Mouse (Mus musculus): ENCODE results near the gene Lypd6b. TPM values are rescaled to one million over a fixed set of nuclear protein-coding genes. Genes with fewer than 3 reads are reported as not detected.

Gene Lypd6b
- total and polyA plus RNA-seq, 2 experiments, result not detected

DNA sequence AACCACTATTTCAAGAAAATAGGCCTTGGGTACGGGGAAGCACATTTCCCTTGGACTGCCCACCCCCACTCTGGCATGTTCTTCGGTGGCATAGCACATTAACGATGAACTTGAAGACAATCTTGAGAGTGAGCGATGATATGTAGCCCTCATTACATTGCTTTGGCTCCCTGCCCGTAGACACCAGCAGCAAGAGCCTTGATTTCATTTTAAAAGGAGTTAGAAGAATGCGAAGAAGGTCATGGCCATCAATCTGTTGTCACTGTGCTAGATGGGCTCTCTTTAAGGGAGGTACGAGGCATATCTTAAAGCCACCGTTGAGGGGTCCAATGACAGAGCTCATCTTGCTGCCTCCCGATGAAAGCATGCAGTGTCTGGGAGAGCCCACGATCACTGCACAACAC, 68.7 kb downstream of the Lypd6b start:
- Histone ChIP-seq H3K27ac (replicated peaks; ENCODE audit: insufficient read depth, low read depth, low read length) (no peak overlapping the region), H3K4me1 (ENCODE audit: control insufficient read depth, insufficient read depth, low read length) (no peaks in the 10 kb centered on the region), H3K79me2 (ENCODE audit: control insufficient read depth, insufficient read depth, low read length) (no peaks in the 10 kb centered on the region), H3K4me3 (ENCODE audit: insufficient read depth, low read depth, low read length) (no peak overlapping the region), H3K36me3 (ENCODE audit: control insufficient read depth, insufficient read depth, low read length) (no peaks in the 10 kb centered on the region), H3K9ac (ENCODE audit: low read depth, low read length) (no peak overlapping the region), H3K27me3 (ENCODE audit: control insufficient read depth, insufficient read depth, low read length) (no peaks in the 10 kb centered on the region; the same call in 1 of the 2 replicates)
- 83% methylated on average over 10 of the region's 10 CpGs for whole genome bisulfite sequencing
- no peak for TF ChIP-seq CTCF (IDR thresholded peaks at IDR 0.05; ENCODE audit: low read depth, low read length)
- TF ChIP-seq POLR2A (IDR thresholded peaks at IDR 0.05; ENCODE audit: extremely low read depth, insufficient read depth, low read length), result no peak
- no peak for DNase-seq (ENCODE audit: extremely low read depth, low read depth, low spot score)

DNA sequence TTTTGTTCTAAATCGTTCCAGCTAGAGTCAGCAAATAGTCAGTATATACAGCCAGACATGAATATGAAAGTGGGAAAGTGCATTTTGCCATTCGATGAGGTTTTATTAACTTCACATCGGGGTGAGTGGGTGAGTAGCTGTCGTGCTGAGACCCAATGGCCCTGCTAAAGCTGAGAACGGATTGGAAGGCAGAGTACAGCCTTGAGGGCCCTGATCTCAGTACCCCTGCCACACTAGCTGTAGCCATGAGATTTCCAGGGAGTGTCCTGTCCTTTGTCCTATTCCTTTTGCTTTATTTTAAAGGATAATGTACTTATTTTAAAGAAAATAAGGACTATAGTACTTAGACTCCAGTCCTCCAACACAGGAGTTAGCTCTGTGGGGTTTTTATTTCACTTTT, 69.1 kb downstream of the Lypd6b start:
- H3K36me3 ChIP-seq (ENCODE audit: control insufficient read depth, insufficient read depth, low read length), result no peaks in the 10 kb centered on the region
- no peak for TF ChIP-seq POLR2A (IDR thresholded peaks at IDR 0.05; ENCODE audit: extremely low read depth, insufficient read depth, low read length)
- no peak for TF ChIP-seq CTCF (IDR thresholded peaks at IDR 0.05; ENCODE audit: low read depth, low read length)
- no peak overlapping the region for H3K4me3 ChIP-seq (ENCODE audit: insufficient read depth, low read depth, low read length)
- H3K79me2 ChIP-seq (ENCODE audit: control insufficient read depth, insufficient read depth, low read length), result no peaks in the 10 kb centered on the region
- no peaks in the 10 kb centered on the region; the same call in 1 of the 2 replicates for H3K27me3 ChIP-seq (ENCODE audit: control insufficient read depth, insufficient read depth, low read length)
- H3K9ac ChIP-seq (ENCODE audit: low read depth, low read length), result no peak overlapping the region
- WGBS, result 86% methylated on average over 5 of the region's 5 CpGs
- no peak overlapping the region for H3K27ac ChIP-seq (replicated peaks; ENCODE audit: insufficient read depth, low read depth, low read length)
- no peaks in the 10 kb centered on the region for H3K4me1 ChIP-seq (ENCODE audit: control insufficient read depth, insufficient read depth, low read length)
- no peak for DNase-seq (ENCODE audit: extremely low read depth, low read depth, low spot score)

DNA sequence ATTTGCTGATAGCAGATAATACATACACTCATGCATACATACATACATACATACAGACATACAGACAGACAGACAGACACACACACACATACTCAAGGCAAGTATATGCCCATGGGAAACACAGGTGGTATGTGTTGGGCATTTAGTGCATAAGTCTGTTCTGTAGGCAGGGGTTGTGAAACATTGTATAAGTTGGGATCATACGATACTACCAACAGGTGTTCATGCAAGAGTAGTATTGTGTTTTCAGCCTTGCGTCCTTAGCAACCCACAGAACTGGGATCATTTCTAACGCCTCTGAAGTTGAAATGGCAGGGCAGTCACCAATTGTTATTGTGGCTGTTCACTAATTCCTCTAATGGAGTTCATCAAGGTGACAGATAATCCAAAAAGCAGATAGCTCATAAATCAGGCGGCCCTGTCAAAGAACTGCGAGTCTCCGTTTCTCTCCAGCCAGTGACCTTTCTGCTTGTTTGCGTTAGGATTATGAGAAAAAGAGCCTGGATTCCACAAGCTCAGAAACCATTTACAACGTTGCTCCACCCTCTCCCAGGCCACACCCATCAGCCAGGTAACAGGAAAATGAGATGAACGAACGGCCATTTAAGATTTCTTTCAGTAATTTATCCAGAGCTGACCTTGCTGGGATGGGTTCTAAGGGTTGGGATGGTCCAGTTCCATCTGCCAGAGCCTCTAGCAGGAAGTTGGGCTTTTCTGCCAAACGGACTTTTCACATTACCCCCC, 72.9 kb downstream of the Lypd6b start:
- H3K79me2 ChIP-seq (ENCODE audit: control insufficient read depth, insufficient read depth, low read length), result no peaks in the 10 kb centered on the region
- no peaks in the 10 kb centered on the region for H3K36me3 ChIP-seq (ENCODE audit: control insufficient read depth, insufficient read depth, low read length)
- H3K9ac ChIP-seq (ENCODE audit: low read depth, low read length), result no peak overlapping the region
- 26% methylated on average over 11 of the region's 11 CpGs for WGBS
- H3K27ac ChIP-seq (replicated peaks; ENCODE audit: insufficient read depth, low read depth, low read length), result no peak overlapping the region
- no peak for DNase-seq (ENCODE audit: extremely low read depth, low read depth, low spot score)
- TF ChIP-seq POLR2A (IDR thresholded peaks at IDR 0.05; ENCODE audit: extremely low read depth, insufficient read depth, low read length), result no peak
- TF ChIP-seq CTCF (IDR thresholded peaks at IDR 0.05; ENCODE audit: low read depth, low read length), result no peak
- H3K4me3 ChIP-seq (ENCODE audit: insufficient read depth, low read depth, low read length), result no peak overlapping the region
- no peaks in the 10 kb centered on the region for H3K4me1 ChIP-seq (ENCODE audit: control insufficient read depth, insufficient read depth, low read length)
- no peaks in the 10 kb centered on the region; the same call in 1 of the 2 replicates for H3K27me3 ChIP-seq (ENCODE audit: control insufficient read depth, insufficient read depth, low read length)

- Histone ChIP-seq H3K27ac (replicated peaks; ENCODE audit: insufficient read depth, low read depth, low read length) (no peak overlapping the region), H3K79me2 (ENCODE audit: control insufficient read depth, insufficient read depth, low read length) (no peaks in the 10 kb centered on the region), H3K27me3 (ENCODE audit: control insufficient read depth, insufficient read depth, low read length) (no peaks in the 10 kb centered on the region; the same call in 1 of the 2 replicates), H3K36me3 (ENCODE audit: control insufficient read depth, insufficient read depth, low read length) (no peaks in the 10 kb centered on the region), H3K4me3 (ENCODE audit: insufficient read depth, low read depth, low read length) (no peak overlapping the region), H3K4me1 (ENCODE audit: control insufficient read depth, insufficient read depth, low read length) (no peaks in the 10 kb centered on the region), H3K9ac (ENCODE audit: low read depth, low read length) (no peak overlapping the region)
- 18% methylated on average over 10 of the region's 12 CpGs for WGBS
- TF ChIP-seq CTCF (IDR thresholded peaks at IDR 0.05; ENCODE audit: low read depth, low read length), result no peak
- no peak for TF ChIP-seq POLR2A (IDR thresholded peaks at IDR 0.05; ENCODE audit: extremely low read depth, insufficient read depth, low read length)
- DNase-seq (ENCODE audit: extremely low read depth, low read depth, low spot score), result no peak
Observed at GRCm38 (mm10) chr2:49860969-49861592, 73.6 kb downstream of the Lypd6b start.

GRCm38 (mm10) chr2:49861658-49862057, 74.2 kb downstream of the Lypd6b start:
- TF ChIP-seq POLR2A (IDR thresholded peaks at IDR 0.05; ENCODE audit: extremely low read depth, insufficient read depth, low read length) (no peak), CTCF (IDR thresholded peaks at IDR 0.05; ENCODE audit: low read depth, low read length) (no peak)
- no peak overlapping the region for H3K9ac ChIP-seq (ENCODE audit: low read depth, low read length)
- no peaks in the 10 kb centered on the region for H3K36me3 ChIP-seq (ENCODE audit: control insufficient read depth, insufficient read depth, low read length)
- 56% methylated on average over 8 of the region's 8 CpGs for WGBS
- no peaks in the 10 kb centered on the region for H3K4me1 ChIP-seq (ENCODE audit: control insufficient read depth, insufficient read depth, low read length)
- no peak overlapping the region for H3K4me3 ChIP-seq (ENCODE audit: insufficient read depth, low read depth, low read length)
- no peaks in the 10 kb centered on the region for H3K79me2 ChIP-seq (ENCODE audit: control insufficient read depth, insufficient read depth, low read length)
- H3K27ac ChIP-seq (replicated peaks; ENCODE audit: insufficient read depth, low read depth, low read length), result no peak overlapping the region
- H3K27me3 ChIP-seq (ENCODE audit: control insufficient read depth, insufficient read depth, low read length), result no peaks in the 10 kb centered on the region; the same call in 1 of the 2 replicates
- no peak for DNase-seq (ENCODE audit: extremely low read depth, low read depth, low spot score)
